Mouse (Mus musculus) intestine, embryonic 15.5 days (tissue): Measurements from ENCODE around the gene Hivep2. TPM values are rescaled to one million over a fixed set of nuclear protein-coding genes. Genes with fewer than 3 reads are reported as not detected.

ENCODE experiments used
- ATAC-seq: fragments of 200-750 bp; cut with Nextera tagmentation; 2 replicates; pipeline ENCODE4 v1.8.0; 2017; ENCODE audit warnings: moderate TSS enrichment, moderate library complexity
- H3K27ac ChIP-seq: fragments of 300-500 bp; sonication (generic); 2 replicates; pipeline ENCODE4 v1.5.1; 2015; ENCODE audit warnings: mild to moderate bottlenecking, inconsistent platforms
- H3K27me3 ChIP-seq: fragments of 300-500 bp; sonication (generic); replicated peaks from 2 replicates; pipeline ENCODE4 v1.6.1; 2015; ENCODE audit warnings: inconsistent platforms
- H3K36me3 ChIP-seq: fragments of 300-500 bp; sonication (generic); 2 replicates; pipeline ENCODE4 v1.6.1; 2015; ENCODE audit warnings: inconsistent platforms
- H3K4me1 ChIP-seq: fragments of 300-500 bp; sonication (generic); replicated peaks from 2 replicates; pipeline ENCODE4 v1.6.1; 2015; ENCODE audit warnings: inconsistent platforms
- H3K4me2 ChIP-seq: fragments of 300-500 bp; sonication (generic); replicated peaks from 2 replicates; pipeline ENCODE4 v1.6.1; 2015; ENCODE audit warnings: mild to moderate bottlenecking, inconsistent platforms
- H3K4me3 ChIP-seq: fragments of 300-500 bp; sonication (generic); replicated peaks from 2 replicates; pipeline ENCODE4 v1.5.1; 2015; ENCODE audit warnings: inconsistent platforms
- H3K9ac ChIP-seq: fragments of 300-500 bp; sonication (generic); 2 replicates; pipeline ENCODE4 v1.6.1; 2015; ENCODE audit warnings: inconsistent platforms
- H3K9me3 ChIP-seq: fragments of 300-500 bp; sonication (generic); 2 replicates; pipeline ENCODE4 v1.6.1; 2016; ENCODE audit warnings: inconsistent platforms
- WGBS: fragments of 180-500 bp; shearing (Covaris S2); methylation state at CpG from one replicate; pipeline ENCODE4 v1.1.7; 2015; 5-methylcytosine and 5-hydroxymethylcytosine counted together
- polyA plus RNA-seq: library from polyadenylated mRNA; unstranded; fragments of >200 nt; fragmentation: Nextera tagmentation; extraction: Ambion mirVana; gene quantifications from 2 replicates; pipeline ENCODE4 v1.2.1, GENCODE M21; 2015

Gene Hivep2
- polyA plus RNA-seq, 1 experiment from 2014 or later: 5.2 TPM

DNA sequence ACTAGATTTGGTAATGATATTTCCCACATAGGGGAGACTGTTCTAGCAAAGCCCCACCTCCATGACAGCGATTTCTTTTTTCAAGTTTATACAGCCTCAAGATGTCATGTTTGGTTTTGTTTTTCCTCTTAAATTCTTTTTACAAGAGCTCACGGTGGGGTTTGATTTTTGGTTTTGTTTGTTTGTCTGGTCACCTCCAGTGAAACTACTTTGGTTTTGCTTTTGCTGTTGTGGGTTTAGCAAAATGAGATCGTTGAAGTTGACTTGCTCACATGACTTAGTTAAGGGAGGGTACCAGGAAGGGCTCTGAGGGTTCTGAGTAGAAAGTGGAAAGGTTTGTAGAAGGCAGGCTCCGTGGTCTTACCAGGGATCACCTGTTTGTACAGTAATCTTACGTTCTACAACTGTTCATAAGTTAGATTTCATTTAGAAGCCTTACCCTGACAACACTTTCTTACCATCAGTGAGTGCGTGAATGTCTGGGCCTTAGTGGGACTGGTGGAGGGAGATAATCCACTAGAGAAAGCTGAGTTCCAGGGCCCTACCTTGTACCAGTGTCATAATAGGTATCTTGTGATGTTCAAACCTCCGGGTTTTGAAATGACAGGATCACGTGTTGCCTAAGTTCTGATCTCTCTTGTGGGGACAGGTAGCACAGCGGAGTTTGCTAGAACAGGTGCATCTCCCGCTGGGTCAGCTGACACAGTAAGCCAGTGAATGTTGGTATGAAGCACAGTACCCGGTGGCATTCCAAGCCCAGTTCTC is 92.1 kb downstream of the Hivep2 start:
- Histone ChIP-seq H3K4me1 (peaks cover 13% of the 10 kb centered on the region), H3K4me2 (no peak overlapping the region), H3K27me3 (no peaks in the 10 kb centered on the region), H3K36me3 (no peaks in the 10 kb centered on the region), H3K9ac (no peak overlapping the region), H3K27ac (no peak overlapping the region), H3K9me3 (no peaks in the 10 kb centered on the region), H3K4me3 (no peak overlapping the region)
- ATAC-seq: no peak
- WGBS: 87% methylated on average over 11 of the region's 11 CpGs

DNA sequence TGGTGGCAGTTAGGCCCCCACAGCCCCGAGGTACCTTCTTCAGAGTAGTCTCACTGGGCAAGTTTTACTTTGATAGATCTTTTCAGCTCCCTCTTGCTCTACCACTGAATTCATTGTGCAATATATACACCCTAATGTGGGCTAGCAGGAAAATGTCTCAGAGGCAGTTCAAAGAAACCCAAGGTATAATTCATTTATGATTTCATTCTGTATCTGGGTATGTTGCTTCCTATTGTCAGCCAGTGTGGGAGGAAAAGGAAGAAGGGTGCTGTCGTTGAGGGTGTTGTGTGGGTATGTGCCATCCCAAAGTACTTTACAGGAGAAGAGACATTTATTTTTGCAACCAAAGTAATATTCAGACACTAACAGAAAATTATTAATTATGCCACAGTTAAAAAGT is 92.9 kb downstream of the Hivep2 start:
- no peak overlapping the region for H3K9ac ChIP-seq
- no peaks in the 10 kb centered on the region for H3K9me3 ChIP-seq
- ATAC-seq: no peak
- H3K4me2 ChIP-seq: no peak overlapping the region
- no peaks in the 10 kb centered on the region for H3K27me3 ChIP-seq
- no peak overlapping the region for H3K27ac ChIP-seq
- H3K4me1 ChIP-seq: peaks cover 13% of the 10 kb centered on the region
- 75% methylated on average over 2 of the region's 2 CpGs for WGBS
- no peak overlapping the region for H3K4me3 ChIP-seq
- no peaks in the 10 kb centered on the region for H3K36me3 ChIP-seq

DNA sequence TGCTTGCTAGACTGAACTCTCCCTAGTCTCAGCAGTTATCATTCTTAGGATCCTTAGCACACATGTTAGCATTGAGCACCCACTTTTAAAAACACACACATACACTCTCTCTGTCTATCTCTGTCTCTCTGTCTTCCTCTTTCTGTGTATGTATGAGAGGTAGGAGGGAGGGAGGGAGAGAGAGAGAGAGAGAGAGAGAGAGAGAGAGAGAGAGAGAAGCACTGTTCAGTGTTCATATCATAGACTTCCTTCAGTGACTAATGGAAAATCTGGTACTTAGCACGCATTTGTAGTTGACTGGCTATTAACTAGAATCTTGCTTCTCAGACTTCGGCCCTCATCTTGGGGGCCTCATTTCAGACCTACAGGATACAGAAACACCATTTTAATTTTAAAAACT is 93.7 kb downstream of the Hivep2 start:
- H3K4me3 ChIP-seq: no peak overlapping the region
- H3K9me3 ChIP-seq: no peaks in the 10 kb centered on the region
- H3K4me2 ChIP-seq: no peak overlapping the region
- H3K27me3 ChIP-seq: no peaks in the 10 kb centered on the region
- H3K36me3 ChIP-seq: no peaks in the 10 kb centered on the region
- no peak for ATAC-seq
- H3K27ac ChIP-seq: no peak overlapping the region
- WGBS: 81% methylated on average over 2 of the region's 2 CpGs
- peaks cover 13% of the 10 kb centered on the region for H3K4me1 ChIP-seq
- no peak overlapping the region for H3K9ac ChIP-seq

DNA sequence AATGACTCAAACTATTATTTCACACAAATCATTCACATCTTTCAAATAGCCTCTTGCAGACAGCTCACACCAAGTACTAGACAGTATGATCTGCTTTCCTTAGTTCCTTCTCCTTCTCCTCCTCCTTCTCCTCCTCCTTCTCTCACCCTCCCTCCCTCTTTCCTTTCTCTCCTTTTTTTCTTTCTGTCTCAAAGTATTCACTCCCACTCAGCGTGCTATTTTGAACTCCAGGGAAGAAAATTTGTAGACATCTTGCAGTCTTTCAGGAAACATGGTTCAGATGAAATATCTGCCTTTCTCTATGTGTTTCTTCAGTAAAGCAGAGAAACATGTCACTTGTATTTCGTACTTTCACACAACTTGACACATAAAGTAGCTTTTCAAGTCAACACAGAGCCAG is 94.4 kb downstream of the Hivep2 start:
- H3K4me2 ChIP-seq: no peak overlapping the region
- ATAC-seq: no peak
- WGBS: 70% methylated on average over 2 of the region's 2 CpGs
- no peak overlapping the region for H3K27ac ChIP-seq
- H3K36me3 ChIP-seq: no peaks in the 10 kb centered on the region
- no peak overlapping the region for H3K4me3 ChIP-seq
- H3K9ac ChIP-seq: no peak overlapping the region
- peaks cover 13% of the 10 kb centered on the region for H3K4me1 ChIP-seq
- no peaks in the 10 kb centered on the region for H3K27me3 ChIP-seq
- H3K9me3 ChIP-seq: no peaks in the 10 kb centered on the region

DNA sequence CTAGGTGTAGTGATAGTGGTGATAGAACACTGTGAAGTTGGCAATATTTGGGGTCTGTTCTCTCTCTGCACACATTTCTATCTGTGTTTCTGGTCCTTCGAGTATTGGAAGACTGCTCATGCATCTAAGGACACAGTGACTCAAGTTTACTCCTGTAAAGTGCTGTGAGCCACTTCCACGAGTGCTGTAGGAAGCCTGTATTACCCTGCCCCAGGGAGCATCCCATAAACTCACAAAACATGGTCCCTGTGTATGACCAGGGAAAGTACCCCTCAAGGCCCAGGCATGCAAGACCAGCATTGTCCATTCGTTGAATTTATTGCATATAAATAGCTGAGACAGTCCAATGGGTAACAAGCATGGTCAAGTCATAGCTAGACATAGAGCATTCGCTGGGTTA is 97.4 kb downstream of the Hivep2 start:
- Histone ChIP-seq H3K4me1 (no peaks in the 10 kb centered on the region), H3K9me3 (no peaks in the 10 kb centered on the region), H3K9ac (no peak overlapping the region), H3K4me2 (no peak overlapping the region), H3K4me3 (no peak overlapping the region), H3K27ac (no peak overlapping the region), H3K27me3 (no peaks in the 10 kb centered on the region), H3K36me3 (no peaks in the 10 kb centered on the region)
- WGBS: 90% methylated on average over 4 of the region's 4 CpGs
- no peak for ATAC-seq

DNA sequence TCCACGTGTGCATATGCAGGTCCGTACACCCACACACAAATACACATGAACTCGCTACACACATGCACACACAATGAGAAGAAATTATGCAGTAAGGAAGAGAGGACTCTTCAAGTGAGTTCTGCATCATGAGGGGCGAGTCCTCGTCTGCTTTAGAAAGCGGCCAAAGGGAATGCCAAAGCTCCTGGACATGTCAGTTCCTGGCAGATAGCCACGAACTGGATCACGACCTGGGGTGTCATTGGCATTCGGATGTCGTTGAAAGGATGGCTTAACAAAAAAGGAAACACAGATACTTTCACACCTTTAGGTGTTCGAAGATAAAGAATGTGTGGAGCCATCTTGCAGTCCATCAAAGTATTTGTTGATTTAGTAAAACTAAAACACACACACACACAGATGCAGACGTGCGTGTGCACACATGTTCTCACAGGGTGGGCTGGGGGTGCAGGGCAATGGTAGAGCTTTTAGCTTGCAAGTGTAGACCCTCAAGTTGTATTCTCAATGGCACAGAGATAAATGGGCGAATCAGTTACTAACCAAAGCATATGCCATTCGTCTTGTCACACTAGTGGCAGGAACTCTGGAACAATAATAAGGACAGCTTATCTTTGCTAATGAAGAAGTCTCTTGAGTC is 99.0 kb downstream of the Hivep2 start:
- WGBS: 81% methylated on average over 15 of the region's 15 CpGs
- H3K36me3 ChIP-seq: no peaks in the 10 kb centered on the region
- H3K9me3 ChIP-seq: no peaks in the 10 kb centered on the region
- H3K4me1 ChIP-seq: no peaks in the 10 kb centered on the region
- H3K4me2 ChIP-seq: no peak overlapping the region
- no peak overlapping the region for H3K9ac ChIP-seq
- ATAC-seq: no peak
- H3K4me3 ChIP-seq: no peak overlapping the region
- no peak overlapping the region for H3K27ac ChIP-seq
- no peaks in the 10 kb centered on the region for H3K27me3 ChIP-seq

DNA sequence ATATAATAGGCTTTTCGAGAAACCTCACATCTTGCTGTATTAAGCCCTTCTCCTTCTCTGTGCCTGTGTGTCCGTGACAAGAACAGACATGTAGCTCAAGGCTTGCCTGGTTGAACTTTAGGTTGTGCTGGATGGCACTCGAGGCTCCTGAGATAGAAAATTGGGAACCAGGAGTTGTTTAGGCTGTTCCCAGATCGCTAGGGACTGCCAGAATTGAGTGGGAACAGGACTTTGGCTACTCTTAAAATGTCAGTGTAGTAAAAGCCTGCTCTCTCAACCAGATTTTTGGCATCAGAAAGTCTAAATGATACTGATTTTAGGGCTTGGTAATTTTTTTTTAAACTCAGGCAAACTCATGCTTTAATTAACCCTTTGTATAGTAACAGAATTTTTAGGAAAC is 101.9 kb downstream of the Hivep2 start:
- no peak overlapping the region for H3K27ac ChIP-seq
- H3K36me3 ChIP-seq: no peaks in the 10 kb centered on the region
- no peak overlapping the region for H3K9ac ChIP-seq
- H3K9me3 ChIP-seq: no peaks in the 10 kb centered on the region
- no peaks in the 10 kb centered on the region for H3K27me3 ChIP-seq
- H3K4me2 ChIP-seq: no peak overlapping the region
- no peak for ATAC-seq
- H3K4me1 ChIP-seq: no peaks in the 10 kb centered on the region
- H3K4me3 ChIP-seq: no peak overlapping the region
- 84% methylated on average over 4 of the region's 4 CpGs for WGBS

DNA sequence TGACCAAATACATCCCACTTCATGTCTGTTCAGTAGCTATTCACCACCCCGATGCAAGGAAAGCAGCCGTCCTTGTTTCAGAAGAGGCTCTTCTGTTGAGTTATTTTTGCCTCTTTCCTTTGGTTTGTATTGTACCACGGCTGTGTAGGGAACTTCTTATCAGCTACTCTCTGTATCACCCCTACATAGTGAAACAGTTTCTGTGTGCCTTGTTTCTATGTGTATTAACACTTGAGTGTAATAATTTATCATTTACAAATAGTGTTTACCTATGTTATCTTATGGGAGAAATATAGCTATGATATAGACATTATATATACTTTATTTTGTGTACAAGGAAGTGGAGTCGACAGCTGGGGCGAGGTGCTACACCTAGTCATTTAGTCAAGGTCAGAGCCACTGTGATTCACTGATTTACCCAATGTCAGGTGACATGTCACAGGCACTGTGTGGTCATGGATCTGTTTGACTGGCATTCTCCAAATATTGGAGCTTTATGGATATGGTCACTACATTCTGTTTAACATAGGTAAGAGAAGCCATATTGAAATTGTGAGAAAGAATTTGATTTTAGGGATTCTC is 104.7 kb downstream of the Hivep2 start:
- Histone ChIP-seq H3K27me3 (no peaks in the 10 kb centered on the region), H3K36me3 (no peaks in the 10 kb centered on the region), H3K9ac (no peak overlapping the region), H3K4me3 (no peak overlapping the region), H3K9me3 (no peaks in the 10 kb centered on the region), H3K4me1 (no peaks in the 10 kb centered on the region), H3K4me2 (no peak overlapping the region), H3K27ac (no peak overlapping the region)
- 65% methylated on average over 5 of the region's 5 CpGs for WGBS
- no peak; the same call in 1 of the 2 replicates for ATAC-seq

DNA sequence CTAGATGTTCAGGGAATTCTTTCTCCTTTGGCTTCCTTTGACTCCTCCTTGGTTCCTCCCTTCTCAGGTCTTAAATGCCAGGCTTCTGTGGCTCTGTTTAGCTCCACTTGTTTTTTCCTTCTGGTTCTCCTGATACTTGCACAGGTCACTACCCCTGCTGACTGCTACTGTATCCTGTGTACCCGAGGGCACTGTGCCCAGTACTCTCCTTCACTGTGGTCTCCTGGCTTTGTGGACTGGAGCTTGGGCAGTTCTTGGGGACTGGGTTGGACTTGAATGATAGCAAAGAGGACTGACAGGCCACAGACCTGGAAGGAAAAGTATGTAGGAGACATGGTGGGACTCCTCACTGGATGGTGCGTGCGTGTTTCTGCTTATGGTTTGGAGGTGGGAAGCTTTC is 106.6 kb downstream of the Hivep2 start:
- no peak for ATAC-seq
- no peak overlapping the region for H3K27ac ChIP-seq
- no peaks in the 10 kb centered on the region for H3K36me3 ChIP-seq
- WGBS: 85% methylated on average over 3 of the region's 3 CpGs
- no peak overlapping the region for H3K9ac ChIP-seq
- no peaks in the 10 kb centered on the region for H3K4me1 ChIP-seq
- H3K9me3 ChIP-seq: no peaks in the 10 kb centered on the region
- H3K27me3 ChIP-seq: no peaks in the 10 kb centered on the region
- H3K4me2 ChIP-seq: no peak overlapping the region
- no peak overlapping the region for H3K4me3 ChIP-seq

DNA sequence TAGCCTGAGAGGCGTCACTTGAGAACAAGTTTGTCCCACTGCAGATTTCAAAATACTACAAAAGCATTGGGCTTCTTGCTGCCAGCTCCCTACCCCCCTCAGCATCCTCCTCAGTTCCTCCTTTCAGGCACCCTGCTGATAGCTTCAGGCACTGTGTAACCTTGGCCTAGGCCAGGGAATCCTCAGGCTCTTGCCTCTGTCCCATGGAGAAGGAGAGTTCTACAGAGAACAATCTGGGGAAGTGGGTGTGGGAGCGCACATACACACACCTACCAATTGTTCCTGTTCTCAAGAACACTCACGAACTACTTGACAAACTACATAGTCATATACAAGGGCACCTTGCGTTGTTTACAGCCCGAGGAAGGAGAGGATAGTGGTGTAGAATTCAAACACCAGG is 109.9 kb downstream of the Hivep2 start:
- Histone ChIP-seq H3K4me1 (no peaks in the 10 kb centered on the region), H3K4me3 (no peak overlapping the region), H3K9me3 (no peaks in the 10 kb centered on the region), H3K4me2 (no peak overlapping the region), H3K9ac (no peak overlapping the region), H3K36me3 (no peaks in the 10 kb centered on the region), H3K27ac (no peak overlapping the region), H3K27me3 (no peaks in the 10 kb centered on the region)
- no peak for ATAC-seq
- 87% methylated on average over 5 of the region's 5 CpGs for WGBS

DNA sequence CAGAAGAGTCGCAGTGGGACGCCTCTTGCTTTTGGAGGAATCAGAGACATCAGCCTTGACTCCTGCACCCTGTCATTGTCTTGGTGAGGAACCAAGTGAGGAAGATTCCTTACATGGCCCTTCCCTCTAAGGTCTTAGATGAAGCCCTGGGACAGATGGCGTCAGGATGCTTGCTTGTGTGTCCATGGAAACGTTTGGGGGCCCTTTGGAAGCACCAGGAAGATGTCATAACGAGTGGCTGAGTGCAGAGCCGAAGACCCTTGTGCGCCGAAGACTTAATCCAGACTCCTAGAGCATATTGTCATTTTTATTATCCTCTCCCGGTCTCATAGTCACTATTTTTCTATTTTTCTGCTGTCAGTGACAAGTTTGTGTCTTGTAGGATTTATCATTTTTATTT is 111.0 kb downstream of the Hivep2 start:
- Histone ChIP-seq H3K4me2 (no peak overlapping the region), H3K4me1 (no peaks in the 10 kb centered on the region), H3K36me3 (no peaks in the 10 kb centered on the region), H3K4me3 (no peak overlapping the region), H3K27me3 (no peaks in the 10 kb centered on the region), H3K9me3 (no peaks in the 10 kb centered on the region), H3K27ac (no peak overlapping the region), H3K9ac (no peak overlapping the region)
- 75% methylated on average over 9 of the region's 9 CpGs for WGBS
- ATAC-seq: no peak

DNA sequence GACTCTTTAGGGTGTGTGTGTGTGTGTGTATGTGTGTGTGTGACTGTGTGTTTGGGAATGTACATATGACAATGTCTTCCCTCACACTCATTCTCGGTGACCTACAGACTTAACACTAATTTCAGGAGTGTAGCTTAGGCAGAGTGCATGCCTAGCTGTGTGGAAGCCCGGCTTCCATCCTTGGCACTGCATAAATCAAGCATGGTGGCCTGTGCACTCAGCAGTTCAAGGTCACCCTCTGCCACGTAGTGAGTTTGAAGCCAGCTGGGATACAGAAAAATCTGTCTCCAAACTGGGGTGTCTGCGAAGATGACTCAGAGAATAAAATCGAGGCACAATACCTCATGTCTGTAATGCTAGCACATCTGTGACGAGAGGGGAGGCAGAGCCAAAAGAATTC is 115.0 kb downstream of the Hivep2 start:
- Histone ChIP-seq H3K36me3 (no peaks in the 10 kb centered on the region), H3K4me3 (no peak overlapping the region), H3K4me1 (no peaks in the 10 kb centered on the region), H3K27ac (no peak overlapping the region), H3K27me3 (no peaks in the 10 kb centered on the region), H3K9ac (no peak overlapping the region), H3K4me2 (no peak overlapping the region), H3K9me3 (no peaks in the 10 kb centered on the region)
- ATAC-seq: no peak
- WGBS: 80% methylated on average over 6 of the region's 6 CpGs

DNA sequence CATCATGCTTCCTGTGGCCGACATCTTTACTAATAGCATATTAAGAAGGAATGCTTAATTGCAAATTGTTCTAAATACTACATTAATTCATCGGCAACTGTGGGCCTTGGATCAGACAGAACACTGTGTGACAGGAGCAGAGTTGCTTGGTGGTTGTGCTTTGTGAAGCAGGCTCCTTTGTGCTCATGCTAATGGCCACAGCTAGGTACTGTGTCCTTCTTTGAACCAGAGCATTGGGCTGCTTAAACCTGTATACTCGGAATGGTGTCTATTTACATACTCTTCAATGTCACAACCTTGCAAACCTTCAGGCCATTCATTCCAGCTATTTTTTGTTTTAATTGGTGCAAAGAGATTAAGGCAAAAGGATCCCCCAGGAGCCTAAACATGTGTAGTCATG is 115.9 kb downstream of the Hivep2 start:
- 67% methylated on average over 3 of the region's 3 CpGs for WGBS
- H3K27ac ChIP-seq: no peak overlapping the region
- no peak overlapping the region for H3K4me3 ChIP-seq
- no peak overlapping the region for H3K4me2 ChIP-seq
- ATAC-seq: no peak
- H3K9me3 ChIP-seq: no peaks in the 10 kb centered on the region
- no peak overlapping the region for H3K9ac ChIP-seq
- no peaks in the 10 kb centered on the region; the same call in 1 of the 2 replicates for H3K4me1 ChIP-seq
- no peaks in the 10 kb centered on the region for H3K36me3 ChIP-seq
- no peaks in the 10 kb centered on the region for H3K27me3 ChIP-seq
